Mouse (Mus musculus): ENCODE measurements around the gene Mcrs1. TPM values are rescaled to one million over a fixed set of nuclear protein-coding genes. Genes with fewer than 3 reads are reported as not detected.
"Not testable (repeated sequence)": the region's sequence is repeated elsewhere in the genome, so short reads cannot be mapped to it uniquely, and the experiment has no call there.

Gene Mcrs1
- total and polyA plus RNA-seq, 3 experiments: 29.8 to 83.4 (median 45.7) TPM

- Histone ChIP-seq H3K4me1 (ENCODE audit: insufficient read depth, low read depth, low read length) (peaks cover 23% of the 10 kb centered on the region), H3K27me3 (ENCODE audit: insufficient read depth, low read length) (no peaks in the 10 kb centered on the region), H3K9me3 (replicated peaks) (no peaks in the 10 kb centered on the region), H3K36me3 (replicated peaks) (no peaks in the 10 kb centered on the region), H3K4me3 (ENCODE audit: low read depth, low read length) (no peak overlapping the region)
- ATAC-seq (ENCODE audit: extremely low read depth, insufficient number of reproducible peaks, low FRiP score, poor library complexity, severe bottlenecking) (no peak), DNase-seq (ENCODE audit: low spot score) (no peak)
- TF ChIP-seq GATA2 (IDR thresholded peaks at IDR 0.05; ENCODE audit: borderline replicate concordance, low read depth, low read length) (no peak), GATA1 (IDR thresholded peaks at IDR 0.05; ENCODE audit: borderline replicate concordance, low read length) (no peak), TAL1 (conservative IDR thresholded peaks at IDR 0.05; ENCODE audit: low read depth, low read length) (no peak), POLR2AphosphoS5 (IDR thresholded peaks at IDR 0.05; ENCODE audit: insufficient replicate concordance, low read depth, low read length) (no peak)
Measured at GRCm38 (mm10) chr15:99262702-99263101, 10.9 kb upstream of the Mcrs1 start.

DNA sequence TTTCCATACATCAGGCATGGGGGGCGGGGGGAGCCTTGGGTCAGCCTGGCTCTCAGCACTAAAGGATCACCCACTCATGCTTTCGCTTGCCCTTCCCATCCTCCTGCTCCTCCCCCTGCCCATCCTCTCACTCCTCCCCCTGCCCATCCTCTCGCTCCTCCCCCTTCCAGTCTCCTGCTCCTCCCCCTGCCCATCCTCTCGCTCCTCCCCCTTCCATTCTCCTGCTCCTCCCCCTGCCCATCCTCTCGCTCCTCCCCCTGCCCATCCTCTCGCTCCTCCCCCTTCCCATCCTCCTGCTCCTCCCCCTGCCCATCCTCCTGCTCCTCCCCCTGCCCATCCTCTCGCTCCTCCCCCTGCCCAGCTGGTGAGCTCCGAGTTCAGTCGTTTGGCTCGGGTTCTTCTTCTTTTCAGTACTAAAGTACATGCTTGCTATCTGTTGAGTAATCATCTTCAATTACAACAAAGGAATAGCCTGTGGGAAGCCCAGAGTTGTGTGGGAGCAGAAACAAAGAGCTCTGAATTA lies 8.0 kb upstream of the Mcrs1 start:
- Histone ChIP-seq H3K36me3 (replicated peaks) (peaks cover 4% of the 10 kb centered on the region), H3K27me3 (ENCODE audit: insufficient read depth, low read length) (no peaks in the 10 kb centered on the region), H3K4me1 (ENCODE audit: insufficient read depth, low read depth, low read length) (peaks cover 17% of the 10 kb centered on the region), H3K9me3 (replicated peaks) (no peaks in the 10 kb centered on the region), H3K4me3 (ENCODE audit: low read depth, low read length) (peak overlapping the region; percentile 49; the same call in 1 of the 2 replicates)
- TF ChIP-seq GATA1 (IDR thresholded peaks at IDR 0.05; ENCODE audit: borderline replicate concordance, low read length): no peak
- no peak for TF ChIP-seq GATA2 (IDR thresholded peaks at IDR 0.05; ENCODE audit: borderline replicate concordance, low read depth, low read length)
- no peak for TF ChIP-seq POLR2AphosphoS5 (IDR thresholded peaks at IDR 0.05; ENCODE audit: insufficient replicate concordance, low read depth, low read length)
- TF ChIP-seq CTCF (IDR thresholded peaks at IDR 0.05; ENCODE audit: low read depth, low read length): no peak
- no peak for TF ChIP-seq TAL1 (conservative IDR thresholded peaks at IDR 0.05; ENCODE audit: low read depth, low read length)
- ATAC-seq (ENCODE audit: extremely low read depth, insufficient number of reproducible peaks, low FRiP score, poor library complexity, severe bottlenecking): peak; percentile 84
- DNase-seq (ENCODE audit: low spot score): peak; percentile 54

DNA sequence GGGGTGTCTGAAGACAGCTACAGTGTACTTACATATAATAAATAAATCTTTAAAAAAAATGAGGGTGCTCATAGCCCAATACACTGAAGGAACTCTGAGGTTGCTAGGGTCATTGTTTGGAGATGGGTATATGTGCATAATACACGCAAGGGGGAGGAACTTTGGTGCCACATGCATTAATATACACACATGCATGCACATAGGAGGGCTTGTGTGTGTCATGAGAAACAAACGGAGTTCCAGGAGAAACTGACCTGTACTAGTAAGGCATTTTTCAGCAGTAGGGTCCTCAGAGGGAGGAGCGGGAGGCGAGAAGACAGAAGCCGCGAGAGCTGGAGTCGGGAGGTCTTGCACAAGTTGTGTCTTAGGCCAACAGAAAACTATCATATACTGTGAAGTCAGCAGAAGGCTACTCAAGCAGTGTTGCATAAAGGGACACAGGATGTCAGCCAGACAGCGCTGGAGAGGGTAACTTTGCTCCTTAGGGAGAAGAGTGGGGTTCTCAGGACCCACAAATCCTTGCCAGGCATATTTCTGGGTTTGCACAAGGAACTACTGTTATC lies 7.5 kb upstream of the Mcrs1 start:
- no peak for DNase-seq (ENCODE audit: low spot score)
- Histone ChIP-seq H3K4me1 (ENCODE audit: insufficient read depth, low read depth, low read length) (peaks cover 20% of the 10 kb centered on the region), H3K36me3 (replicated peaks) (peaks cover 4% of the 10 kb centered on the region), H3K4me3 (ENCODE audit: low read depth, low read length) (peak overlapping the region; percentile 49; the same call in 1 of the 2 replicates), H3K9me3 (replicated peaks) (no peaks in the 10 kb centered on the region), H3K27me3 (ENCODE audit: insufficient read depth, low read length) (no peaks in the 10 kb centered on the region)
- TF ChIP-seq POLR2AphosphoS5 (IDR thresholded peaks at IDR 0.05; ENCODE audit: insufficient replicate concordance, low read depth, low read length) (no peak), GATA2 (IDR thresholded peaks at IDR 0.05; ENCODE audit: borderline replicate concordance, low read depth, low read length) (no peak), CTCF (IDR thresholded peaks at IDR 0.05; ENCODE audit: low read depth, low read length) (no peak)
- ATAC-seq (ENCODE audit: extremely low read depth, insufficient number of reproducible peaks, low FRiP score, poor library complexity, severe bottlenecking): no peak

DNA sequence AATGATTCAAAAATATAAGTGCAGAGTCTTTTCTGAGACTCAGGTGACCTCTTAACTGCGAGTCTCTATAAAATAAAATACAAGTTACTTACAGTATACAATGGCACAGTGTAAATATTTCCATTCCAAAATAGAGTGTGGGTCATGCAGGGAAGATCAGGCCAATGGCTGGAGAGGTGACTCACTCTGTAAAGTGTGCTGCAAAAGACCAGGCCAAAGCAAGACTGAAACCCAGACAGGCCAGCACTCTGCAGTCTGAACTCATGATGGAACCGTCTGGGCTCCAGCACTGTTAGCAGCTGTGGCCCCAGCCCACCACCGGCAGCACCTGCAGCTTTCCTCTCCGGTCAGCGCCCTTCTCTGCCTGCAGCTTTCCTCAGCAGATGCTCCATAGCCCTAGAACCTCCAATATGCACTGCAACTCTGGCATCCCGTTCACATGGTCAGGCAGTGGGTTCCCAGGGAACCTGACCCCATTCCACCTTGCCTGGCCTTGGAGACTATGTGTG lies 3.5 kb upstream of the Mcrs1 start:
- H3K36me3 ChIP-seq (replicated peaks): peaks cover 7% of the 10 kb centered on the region

DNA sequence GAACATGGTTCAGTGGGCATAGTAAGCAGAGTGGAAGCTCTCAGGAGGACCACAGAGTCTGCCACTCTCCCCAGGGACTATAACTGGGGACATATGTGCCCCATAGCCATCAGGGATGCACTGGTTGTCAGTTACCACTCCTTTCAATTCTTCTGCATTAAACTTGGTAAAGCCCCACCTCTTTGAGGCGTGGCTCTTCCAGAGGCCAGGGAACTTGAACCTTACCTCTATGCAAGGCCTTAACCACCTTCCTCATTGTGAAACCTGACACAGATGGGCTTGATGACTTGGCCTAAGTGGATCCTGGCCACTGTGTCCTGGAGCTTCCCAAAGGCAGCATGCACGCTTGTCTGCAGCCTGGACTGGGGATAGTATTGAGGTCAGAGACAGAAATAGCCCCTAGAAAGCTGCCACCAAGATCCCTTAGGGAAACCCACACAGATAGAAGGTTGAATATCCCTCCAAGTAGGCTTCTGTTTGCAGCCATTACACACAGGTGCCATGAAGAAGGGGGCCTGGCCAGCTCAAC lies 2.8 kb upstream of the Mcrs1 start:
- Histone ChIP-seq H3K27me3 (ENCODE audit: insufficient read depth, low read length) (no peaks in the 10 kb centered on the region), H3K36me3 (replicated peaks) (peaks cover 14% of the 10 kb centered on the region), H3K4me1 (ENCODE audit: insufficient read depth, low read depth, low read length) (peaks cover 44% of the 10 kb centered on the region), H3K4me3 (ENCODE audit: low read depth, low read length) (no peak overlapping the region), H3K9me3 (replicated peaks) (no peaks in the 10 kb centered on the region)
- DNase-seq (ENCODE audit: low spot score): no peak
- TF ChIP-seq CTCF (IDR thresholded peaks at IDR 0.05; ENCODE audit: low read depth, low read length): no peak
- no peak for TF ChIP-seq TAL1 (conservative IDR thresholded peaks at IDR 0.05; ENCODE audit: low read depth, low read length)
- no peak for TF ChIP-seq GATA1 (IDR thresholded peaks at IDR 0.05; ENCODE audit: borderline replicate concordance, low read length)
- no peak for TF ChIP-seq GATA2 (IDR thresholded peaks at IDR 0.05; ENCODE audit: borderline replicate concordance, low read depth, low read length)
- TF ChIP-seq POLR2AphosphoS5 (IDR thresholded peaks at IDR 0.05; ENCODE audit: insufficient replicate concordance, low read depth, low read length): no peak
- no peak for ATAC-seq (ENCODE audit: extremely low read depth, insufficient number of reproducible peaks, low FRiP score, poor library complexity, severe bottlenecking)

More for the DNA sequence above, 3.5 kb upstream of the Mcrs1 start:
- TF ChIP-seq GATA1 (IDR thresholded peaks at IDR 0.05; ENCODE audit: borderline replicate concordance, low read length) (no peak), CTCF (IDR thresholded peaks at IDR 0.05; ENCODE audit: low read depth, low read length) (no peak), POLR2AphosphoS5 (IDR thresholded peaks at IDR 0.05; ENCODE audit: insufficient replicate concordance, low read depth, low read length) (no peak), GATA2 (IDR thresholded peaks at IDR 0.05; ENCODE audit: borderline replicate concordance, low read depth, low read length) (no peak), TAL1 (conservative IDR thresholded peaks at IDR 0.05; ENCODE audit: low read depth, low read length) (no peak)
- H3K9me3 ChIP-seq (replicated peaks): no peaks in the 10 kb centered on the region
- H3K4me1 ChIP-seq (ENCODE audit: insufficient read depth, low read depth, low read length): peaks cover 44% of the 10 kb centered on the region
- DNase-seq (ENCODE audit: low spot score) (no peak), ATAC-seq (ENCODE audit: extremely low read depth, insufficient number of reproducible peaks, low FRiP score, poor library complexity, severe bottlenecking) (no peak)
- no peaks in the 10 kb centered on the region for H3K27me3 ChIP-seq (ENCODE audit: insufficient read depth, low read length)
- H3K4me3 ChIP-seq (ENCODE audit: low read depth, low read length): no peak overlapping the region

DNA sequence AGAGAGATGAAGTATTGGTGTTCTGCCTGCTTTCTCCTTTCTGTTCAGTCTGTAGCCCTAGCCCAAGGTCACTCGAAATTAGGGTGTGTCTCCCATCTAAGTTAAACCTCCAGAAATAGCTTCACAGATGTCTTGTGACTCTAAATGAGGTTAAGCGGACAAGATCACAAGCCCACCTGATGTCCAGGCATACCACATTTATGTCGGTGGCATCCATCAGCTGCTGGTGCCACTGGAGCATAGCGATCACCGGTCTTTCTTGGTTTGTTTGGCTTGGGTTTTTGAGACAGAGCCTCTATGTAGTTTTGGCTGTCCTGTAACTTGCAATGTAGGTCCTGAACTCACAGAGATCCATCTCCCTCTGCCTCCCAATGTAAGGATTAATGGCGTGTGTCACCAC lies 2.0 kb upstream of the Mcrs1 start:
- Histone ChIP-seq H3K36me3 (replicated peaks) (peaks cover 22% of the 10 kb centered on the region), H3K4me1 (ENCODE audit: insufficient read depth, low read depth, low read length) (peaks cover 41% of the 10 kb centered on the region), H3K4me3 (ENCODE audit: low read depth, low read length) (no peak overlapping the region), H3K9me3 (replicated peaks) (no peaks in the 10 kb centered on the region), H3K27me3 (ENCODE audit: insufficient read depth, low read length) (no peaks in the 10 kb centered on the region)
- TF ChIP-seq TAL1 (conservative IDR thresholded peaks at IDR 0.05; ENCODE audit: low read depth, low read length) (no peak), GATA1 (IDR thresholded peaks at IDR 0.05; ENCODE audit: borderline replicate concordance, low read length) (no peak), CTCF (IDR thresholded peaks at IDR 0.05; ENCODE audit: low read depth, low read length) (no peak), POLR2AphosphoS5 (IDR thresholded peaks at IDR 0.05; ENCODE audit: insufficient replicate concordance, low read depth, low read length) (no peak), GATA2 (IDR thresholded peaks at IDR 0.05; ENCODE audit: borderline replicate concordance, low read depth, low read length) (no peak)
- ATAC-seq (ENCODE audit: extremely low read depth, insufficient number of reproducible peaks, low FRiP score, poor library complexity, severe bottlenecking) (no peak), DNase-seq (ENCODE audit: low spot score) (no peak)

GRCm38 (mm10) chr15:99253175-99253479 lies 1.4 kb upstream of the Mcrs1 start:
- H3K4me3 ChIP-seq (ENCODE audit: low read depth, low read length); H3K9me3 ChIP-seq (replicated peaks); DNase-seq (ENCODE audit: low spot score); ATAC-seq (ENCODE audit: extremely low read depth, insufficient number of reproducible peaks, low FRiP score, poor library complexity, severe bottlenecking); H3K27me3 ChIP-seq (ENCODE audit: insufficient read depth, low read length): not testable (repeated sequence)
- Histone ChIP-seq H3K36me3 (replicated peaks) (peaks cover 28% of the 10 kb centered on the region), H3K4me1 (ENCODE audit: insufficient read depth, low read depth, low read length) (peaks cover 41% of the 10 kb centered on the region)

All from G1E (cell line).